Comparison of ENCODE assay signal across 15 mouse cellular contexts in the genomic region with DNA sequence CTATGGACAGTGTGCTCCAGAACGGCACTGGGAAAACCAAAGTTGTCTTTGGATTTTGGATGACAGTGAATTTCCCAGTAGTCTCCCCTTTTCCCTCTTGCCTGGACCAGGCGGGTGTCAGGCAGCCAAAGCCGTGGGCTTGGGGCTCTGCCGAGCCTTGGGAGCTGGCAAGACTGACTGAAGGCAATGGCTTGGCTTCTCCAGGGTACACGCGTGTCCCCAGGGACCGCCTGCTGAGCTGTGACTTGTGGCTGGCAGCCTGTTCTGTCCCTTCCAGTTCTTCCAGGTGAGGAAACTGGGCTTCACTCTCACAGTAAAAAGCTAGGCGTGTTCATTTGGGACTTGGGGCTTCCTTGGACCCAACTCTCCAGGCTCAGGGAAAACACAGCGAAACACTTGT.
"Had no signal": no experiment of that assay in that cellular context is flagged by ENCODE, and none has a peak within 500 bp of the region (broad histone marks: within the 10 kb centered on the region; RNA-seq: fewer than 3 reads in every experiment).

No protein-coding gene starts in this region.

- H3K27ac ChIP-seq: kidney, postnatal 0 days; left cerebral cortex, adult 2 months; limb, embryonic 12.5 days; limb, embryonic 15.5 days; liver, embryonic 14.5 days; macrophage; midbrain, embryonic 12.5 days; midbrain, embryonic 15.5 days; neural tube, embryonic 12.5 days; neural tube, embryonic 15.5 days; stomach, postnatal 0 days had no signal

- H3K27me3 ChIP-seq: limb, embryonic 12.5 days; midbrain, embryonic 12.5 days; midbrain, embryonic 15.5 days had no signal

- H3K36me3 ChIP-seq: limb, embryonic 12.5 days; limb, embryonic 15.5 days; midbrain, embryonic 12.5 days; midbrain, embryonic 15.5 days; neural tube, embryonic 12.5 days; neural tube, embryonic 15.5 days had no signal

- H3K4me1 ChIP-seq: midbrain, embryonic 12.5 days; midbrain, embryonic 15.5 days had no signal

- ATAC-seq: liver, postnatal 0 days; lung, postnatal 0 days had no signal

- H3K4me3 ChIP-seq: left cerebral cortex, adult 2 months; limb, embryonic 12.5 days; limb, embryonic 15.5 days; midbrain, embryonic 12.5 days; midbrain, embryonic 15.5 days; neural tube, embryonic 12.5 days; neural tube, embryonic 15.5 days had no signal

- H3K9me3 ChIP-seq: limb, embryonic 15.5 days; midbrain, embryonic 12.5 days; midbrain, embryonic 15.5 days; neural tube, embryonic 12.5 days; neural tube, embryonic 15.5 days had no signal

- H3K9ac ChIP-seq: limb, embryonic 12.5 days; limb, embryonic 15.5 days; liver, embryonic 14.5 days; liver, postnatal 0 days; lung, embryonic 14.5 days; midbrain, embryonic 12.5 days; midbrain, embryonic 15.5 days; neural tube, embryonic 12.5 days; neural tube, embryonic 15.5 days had no signal

- H3K4me2 ChIP-seq: limb, embryonic 12.5 days; limb, embryonic 15.5 days; liver, embryonic 11.5 days; lung, embryonic 14.5 days; midbrain, embryonic 12.5 days; midbrain, embryonic 15.5 days; neural tube, embryonic 12.5 days; neural tube, embryonic 15.5 days had no signal
